Mouse (Mus musculus): ENCODE results near the gene Nlgn3. TPM values are rescaled to one million over a fixed set of nuclear protein-coding genes. Genes with fewer than 3 reads are reported as not detected.

Gene Nlgn3
- total RNA-seq (2021) = 100 to 1,000 TPM; 220 to 223 TPM
- long read RNA-seq, experiment 1, full-length matches to known transcripts = 12 of 47 reads
- long read RNA-seq, experiment 1, partial matches to known transcripts = 24 of 47 reads
- long read RNA-seq, experiment 1, other reads (novel, unspliced or antisense) = 11 of 47 reads
- long read RNA-seq, experiment 2, full-length matches to known transcripts = 22 of 45 reads
- long read RNA-seq, experiment 2, partial matches to known transcripts = 1 of 45 reads
- long read RNA-seq, experiment 2, other reads (novel, unspliced or antisense) = 22 of 45 reads

GRCm38 (mm10) chrX:101299055-101299454 lies at the start of gene Nlgn3:
Gene Nlgn3, plus strand, starts transcription at chrX:101299168.
- DNase-seq (ENCODE audit: low spot score in 2 of 2) = peak in 1 of 2 experiments; percentile 61
- intact Hi-C loops (cut with DNase I) = no loop called here

- intact Hi-C loops (cut with DNase I) = no loop called here
Observed at GRCm38 (mm10) chrX:101253952-101254729, 44.8 kb upstream of the Nlgn3 start, which contains the start of gene Foxo4. Gene Foxo4, plus strand, starts transcription at chrX:101254528.

GRCm38 (mm10) chrX:101254740-101255139 lies 44.2 kb upstream of the Nlgn3 start:
- no peak for DNase-seq (ENCODE audit: low spot score in 2 of 2)
- intact Hi-C loops (cut with DNase I) = no loop called here

More at GRCm38 (mm10) chrX:101253952-101254729, 44.8 kb upstream of the Nlgn3 start, which contains the start of gene Foxo4:
- peak; percentile 84 to 85 for DNase-seq (ENCODE audit: low spot score in 2 of 2)

GRCm38 (mm10) chrX:101256603-101257002 lies 42.4 kb upstream of the Nlgn3 start:
- intact Hi-C loops (cut with DNase I) = no loop called here

GRCm38 (mm10) chrX:101260441-101261325 lies 38.3 kb upstream of the Nlgn3 start:
- intact Hi-C loops (cut with DNase I) = no loop called here
- no peak for DNase-seq (ENCODE audit: low spot score in 2 of 2)

More at GRCm38 (mm10) chrX:101256603-101257002, 42.4 kb upstream of the Nlgn3 start:
- DNase-seq (ENCODE audit: low spot score in 2 of 2) = no peak

- intact Hi-C loops (cut with DNase I) = no loop called here
- no peak for DNase-seq (ENCODE audit: low spot score in 2 of 2)
Observed at GRCm38 (mm10) chrX:101263892-101264291, 35.1 kb upstream of the Nlgn3 start, which contains the start of gene Gm614. Gene Gm614, minus strand, starts transcription at chrX:101263992.

- intact Hi-C loops (cut with DNase I) = no loop called here
- DNase-seq (ENCODE audit: low spot score in 2 of 2) = no peak
Observed at GRCm38 (mm10) chrX:101266631-101267030, 32.3 kb upstream of the Nlgn3 start.

DNA sequence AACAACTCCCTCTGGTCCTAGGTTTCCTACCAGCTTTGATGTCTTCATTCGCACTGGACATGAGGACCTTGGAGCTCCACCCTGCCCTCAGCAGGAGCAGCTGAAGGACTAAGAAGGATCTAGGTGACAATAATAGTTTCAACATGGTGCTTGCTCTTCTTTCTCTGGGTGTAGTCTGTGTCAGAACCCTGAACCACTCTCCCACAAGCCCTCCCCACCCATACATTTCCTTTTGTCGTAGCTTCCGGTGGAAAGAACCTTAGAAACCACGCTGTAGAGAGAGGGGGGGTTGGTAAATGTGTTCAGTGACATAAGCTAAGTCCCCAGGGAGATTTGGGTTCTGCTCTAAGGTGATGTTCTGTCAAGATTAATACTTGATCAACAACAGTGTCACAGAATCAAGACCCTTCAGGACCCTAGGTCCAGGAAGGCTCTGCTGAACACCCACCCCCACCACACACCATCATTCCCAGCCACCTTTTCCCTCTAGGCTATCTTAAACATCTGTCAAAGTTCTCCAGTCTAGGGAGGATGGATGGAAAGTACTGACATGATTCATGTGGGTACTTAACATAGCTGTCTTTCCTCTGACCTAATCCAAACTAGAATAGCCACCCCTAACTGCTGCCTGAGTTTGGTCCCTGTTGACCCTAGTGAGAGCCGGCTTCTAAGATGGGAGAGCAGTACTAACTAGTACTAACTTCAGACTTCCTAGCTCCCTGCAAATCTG lies 30.8 kb upstream of the Nlgn3 start, which contains the start of gene Il2rg:
Gene Il2rg (minus strand): TSS at position 231 of the 730 bp plus-strand sequence.
- intact Hi-C loops (cut with DNase I) = no loop called here
- no peak for DNase-seq (ENCODE audit: low spot score in 2 of 2)

- intact Hi-C loops (cut with DNase I) = no loop called here
- DNase-seq (ENCODE audit: low spot score in 2 of 2) = no peak
Observed at GRCm38 (mm10) chrX:101268755-101269124, 30.2 kb upstream of the Nlgn3 start, which contains the start of gene Gm20489. Gene Gm20489, minus strand, starts transcription at chrX:101269023.

DNA sequence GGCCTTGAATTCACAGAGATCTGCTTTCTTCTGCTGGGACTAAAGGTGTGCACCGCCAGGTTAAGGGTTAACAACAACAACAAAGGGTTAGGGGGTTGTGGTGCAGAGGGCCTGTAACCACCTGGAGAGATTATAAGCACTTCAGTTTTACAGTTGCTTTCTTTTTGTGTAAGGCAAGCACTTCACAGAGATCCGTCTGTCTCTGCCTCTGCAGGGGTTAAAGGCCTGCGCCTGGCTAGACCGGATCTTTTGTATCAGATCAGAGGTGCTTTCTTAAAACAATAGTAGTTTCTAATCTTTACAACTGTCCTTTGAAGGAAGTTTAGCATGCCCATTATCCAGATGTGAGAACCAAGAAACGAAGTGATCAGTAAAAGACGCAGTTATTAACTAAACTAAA lies 25.6 kb upstream of the Nlgn3 start:
- no peak for DNase-seq (ENCODE audit: low spot score in 2 of 2)
- intact Hi-C loops (cut with DNase I) = no loop called here

DNA sequence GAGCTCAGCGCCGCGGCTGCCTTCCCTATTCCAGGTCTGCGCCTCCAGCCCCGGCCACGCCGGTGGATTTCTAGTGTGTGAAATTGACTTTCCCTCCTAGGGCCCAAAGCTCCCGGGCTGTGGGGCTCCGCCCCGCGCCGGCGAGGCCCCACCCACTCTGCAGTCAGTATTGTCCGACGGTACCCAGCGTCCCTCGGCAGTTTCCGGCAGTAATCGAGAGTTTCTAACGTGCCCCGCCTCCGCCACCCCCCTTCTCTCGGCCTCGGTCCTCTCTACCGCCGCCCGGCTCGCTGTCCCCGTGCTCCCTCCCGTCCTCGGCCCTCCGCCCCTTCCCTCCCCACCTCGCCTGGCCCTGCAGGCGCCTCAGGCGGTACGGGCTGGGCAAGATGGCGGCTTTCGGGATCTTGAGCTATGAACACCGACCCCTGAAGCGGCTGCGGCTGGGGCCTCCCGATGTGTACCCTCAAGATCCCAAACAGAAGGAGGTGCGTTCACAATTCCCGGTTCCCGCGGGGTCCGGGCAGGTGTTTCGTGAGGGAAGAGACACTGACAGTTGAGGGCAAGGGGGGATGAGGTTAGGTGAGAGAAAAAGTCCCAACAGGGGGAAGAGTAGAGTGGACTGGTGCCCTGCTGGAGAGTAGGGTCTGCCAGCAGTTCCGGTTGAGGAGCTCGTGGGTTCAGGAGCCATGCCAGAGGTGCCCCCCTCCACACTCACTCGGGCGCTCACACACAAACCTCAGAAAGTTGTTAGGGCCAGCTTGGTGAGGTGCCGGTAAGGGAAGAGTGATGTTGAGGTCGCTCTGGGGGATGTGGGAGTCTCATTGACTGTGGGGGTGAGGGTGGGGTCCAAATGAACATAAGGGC lies 24.9 kb upstream of the Nlgn3 start, which contains the start of gene Med12:
Gene Med12 (plus strand): TSS at position 156 of the 864 bp plus-strand sequence.
- intact Hi-C loops (cut with DNase I) = no loop called here
- peak; percentile 76 to 78 for DNase-seq (ENCODE audit: low spot score in 2 of 2)

GRCm38 (mm10) chrX:101282813-101283212 lies 16.2 kb upstream of the Nlgn3 start:
- no peak for DNase-seq (ENCODE audit: low spot score in 2 of 2)
- intact Hi-C loops (cut with DNase I) = no loop called here

GRCm38 (mm10) chrX:101285534-101285933 lies 13.4 kb upstream of the Nlgn3 start:
- intact Hi-C loops (cut with DNase I) = loop anchor here (5.0 kb wide), 1 partner anchor 153 kb away; no protein-coding TSS in a partner anchor

DNA sequence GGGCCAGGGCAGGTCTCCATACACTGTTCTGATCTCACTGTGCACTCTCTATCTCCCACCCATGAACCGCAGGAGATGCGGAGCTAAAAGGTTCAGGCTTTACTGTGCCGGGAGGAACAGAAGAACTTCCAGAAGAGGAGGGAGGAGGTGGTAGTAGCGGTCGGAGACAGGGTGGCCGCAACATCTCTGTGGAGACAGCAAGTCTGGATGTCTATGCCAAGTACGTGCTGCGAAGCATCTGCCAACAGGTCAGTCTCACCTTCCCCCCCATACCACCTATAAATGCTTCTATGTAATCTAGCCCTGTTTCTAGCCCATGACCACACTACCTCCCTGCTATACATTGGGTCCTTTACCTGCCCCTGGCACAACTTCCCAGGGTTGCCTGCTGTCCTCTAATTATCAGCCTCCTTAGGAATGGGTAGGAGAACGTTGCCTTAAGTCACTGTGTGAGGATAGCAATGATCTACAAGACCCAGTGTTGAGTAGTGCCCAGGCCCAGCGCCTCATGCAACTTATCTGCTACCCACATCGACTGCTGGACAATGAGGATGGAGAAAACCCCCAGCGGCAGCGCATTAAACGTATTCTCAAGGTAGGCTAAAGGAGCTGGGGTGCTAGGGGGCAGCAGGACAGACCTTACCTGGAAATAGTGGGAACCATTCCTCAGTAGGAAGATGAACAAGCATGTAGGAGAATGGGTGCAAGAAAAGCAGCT lies 12.9 kb upstream of the Nlgn3 start:
- DNase-seq (ENCODE audit: low spot score in 2 of 2) = no peak
- intact Hi-C loops (cut with DNase I) = loop anchor here (5.0 kb wide), 1 partner anchor 154 kb away; no protein-coding TSS in a partner anchor

More at GRCm38 (mm10) chrX:101285534-101285933, 13.4 kb upstream of the Nlgn3 start:
- peak; percentile 53 to 63 for DNase-seq (ENCODE audit: low spot score in 2 of 2)

GRCm38 (mm10) chrX:101287543-101287942 lies 11.4 kb upstream of the Nlgn3 start:
- intact Hi-C loops (cut with DNase I) = loop anchor here (5.0 kb wide), 1 partner anchor 155 kb away; no protein-coding TSS in a partner anchor

DNA sequence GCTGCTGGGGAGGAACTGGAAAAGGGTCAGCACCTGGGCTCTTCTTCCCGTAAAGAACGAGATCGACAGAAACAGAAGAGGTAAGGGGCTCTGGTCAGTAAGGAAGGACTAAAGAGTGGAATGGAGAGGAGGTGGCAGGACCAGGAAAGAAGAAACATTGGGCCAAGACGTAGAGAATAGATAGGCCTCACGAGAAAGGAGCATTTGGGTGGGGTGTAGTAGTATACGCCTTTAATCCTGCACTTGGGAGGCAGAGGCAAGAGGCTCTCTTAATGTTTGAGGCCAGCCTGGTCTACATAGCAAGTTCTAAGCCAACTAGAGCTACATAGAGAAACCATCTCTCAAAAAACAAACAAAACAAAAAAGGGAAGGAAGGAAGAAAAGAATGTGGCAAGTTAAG lies 10.5 kb upstream of the Nlgn3 start:
- DNase-seq (ENCODE audit: low spot score in 2 of 2) = no peak
- intact Hi-C loops (cut with DNase I) = loop anchor here (5.0 kb wide), 1 partner anchor 156 kb away; no protein-coding TSS in a partner anchor

More at GRCm38 (mm10) chrX:101287543-101287942, 11.4 kb upstream of the Nlgn3 start:
- no peak for DNase-seq (ENCODE audit: low spot score in 2 of 2)

DNA sequence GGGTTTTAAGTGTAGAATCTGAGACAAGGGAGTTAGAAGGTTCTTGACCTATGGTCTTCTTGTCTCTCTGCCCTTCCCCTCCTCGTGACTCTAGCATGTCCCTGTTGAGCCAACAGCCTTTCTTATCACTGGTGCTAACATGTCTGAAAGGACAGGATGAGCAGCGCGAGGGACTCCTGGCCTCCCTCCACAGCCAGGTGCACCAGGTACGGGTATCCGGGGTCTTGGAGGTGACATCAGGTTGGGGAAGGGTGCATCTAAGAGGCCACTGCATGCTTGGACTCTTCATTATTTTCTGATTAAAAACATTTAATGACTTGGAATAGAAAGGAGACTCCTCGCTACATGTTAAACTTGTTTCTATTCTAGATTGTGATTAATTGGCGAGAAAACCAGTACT lies 9.9 kb upstream of the Nlgn3 start:
- intact Hi-C loops (cut with DNase I) = loop anchor here (5.0 kb wide), 1 partner anchor 157 kb away; no protein-coding TSS in a partner anchor
- DNase-seq (ENCODE audit: low spot score in 2 of 2) = no peak
